Mouse (Mus musculus) E14TG2a.4 (cell line): ENCODE data around the gene Camkmt.

Source experiments
- CTCF ChIP-seq: conservative IDR thresholded peaks from 2 replicates; pipeline ENCODE4 v1.5.1; 2014; ENCODE audit warnings: low read length
- NANOG ChIP-seq: IDR thresholded peaks from 2 replicates; pipeline ENCODE4 v1.6.1; 2014; ENCODE audit warnings: borderline replicate concordance, low read length, mixed read lengths
- POU5F1 ChIP-seq: IDR thresholded peaks from 2 replicates; pipeline ENCODE4 v1.6.1; 2014; ENCODE audit warnings: low read length, borderline replicate concordance

- no peak for TF ChIP-seq CTCF
- TF ChIP-seq NANOG, result no peak
- TF ChIP-seq POU5F1, result no peak
These were observed 86.9 kb downstream of the Camkmt start for GRCm38 (mm10) chr17:85177231-85177630.
